Mouse (Mus musculus) left cerebral cortex, postnatal 10 days (tissue): Measurements from ENCODE around the gene Dppa4. TPM values are rescaled to one million over a fixed set of nuclear protein-coding genes. Genes with fewer than 3 reads are reported as not detected.

ENCODE experiments used
- DNase-seq, 2 experiments: peaks; one replicate each; pipeline ENCODE4 v3.0.0; 2021 to 2022; ENCODE audit warnings: low spot score in 2 of 2, mixed read lengths in 1 of 2; ENCODE audit errors: extremely low spot score in 1 of 2
- intact Hi-C: fragments of 180-260 bp; cut with DNase I; formaldehyde crosslinking; loops from one replicate; pipeline ENCODE4 v1.15.1; 2025
- total RNA-seq, 2 experiments: library from RNA; stranded (reverse); gene quantifications; 2 replicates each; pipeline ENCODE4 v1.2.3; 2021

Gene Dppa4
- total RNA-seq, 2 experiments from 2014 or later, result not detected

GRCm38 (mm10) chr16:48320781-48321180, 37.2 kb downstream of the Dppa4 start:
- intact Hi-C loops, result no loop called here
- no peak for DNase-seq

GRCm38 (mm10) chr16:48323133-48323532, 39.6 kb downstream of the Dppa4 start:
- DNase-seq, result no peak
- intact Hi-C loops, result no loop called here

- no peak for DNase-seq
- intact Hi-C loops, result no loop called here
Measured at GRCm38 (mm10) chr16:48323602-48324345, 40.2 kb downstream of the Dppa4 start.

GRCm38 (mm10) chr16:48326903-48327302, 43.4 kb downstream of the Dppa4 start:
- no peak for DNase-seq
- intact Hi-C loops, result no loop called here

GRCm38 (mm10) chr16:48328420-48328819, 44.9 kb downstream of the Dppa4 start:
- no peak for DNase-seq
- intact Hi-C loops, result no loop called here

- intact Hi-C loops, result no loop called here
- no peak for DNase-seq
Measured at GRCm38 (mm10) chr16:48331822-48332221, 48.3 kb downstream of the Dppa4 start.

GRCm38 (mm10) chr16:48335326-48335725, 51.8 kb downstream of the Dppa4 start:
- no peak for DNase-seq
- intact Hi-C loops, result no loop called here

Other genes starting within 250 kb of the Dppa4 start
- gene Dppa2, start 20.2 kb downstream of the Dppa4 start, total RNA-seq, result not detected
- not detected for gene Gm5485, start 128.7 kb downstream of the Dppa4 start, total RNA-seq
- under 1 TPM; 0.26 to 0.45 TPM for gene Morc1, start 147.5 kb downstream of the Dppa4 start, total RNA-seq